Mouse (Mus musculus) 3134 (cell line): ENCODE measurements at regions not wholly inside any gene's neighbourhood (a gene's known extent, or its start where the extent isn't known, plus 50 kb on each side); places are given as distances from the start of the nearest gene placed in this dataset.

Source experiments
- DNase-seq: peaks from one replicate; pipeline ENCODE4 v3.0.0-alpha.2; 2011; ENCODE audit warnings: low spot score; ENCODE audit not compliant: insufficient read length; ENCODE audit errors: extremely low read depth

- DNase-seq, result no peak
These were observed 681.4 kb downstream of the Utrn start for GRCm38 (mm10) chr10:12187669-12188342.

GRCm38 (mm10) chr10:12190435-12190834 lies 678.7 kb downstream of the Utrn start:
- no peak for DNase-seq

- DNase-seq, result peak; percentile 4
These were observed 661.9 kb downstream of the Utrn start for GRCm38 (mm10) chr10:12207301-12207700.

GRCm38 (mm10) chr10:12210181-12210580 lies 659.0 kb downstream of the Utrn start:
- DNase-seq, result no peak

GRCm38 (mm10) chr10:12218879-12219278 lies 650.3 kb downstream of the Utrn start:
- DNase-seq, result no peak

- DNase-seq, result no peak
These were observed 635.0 kb downstream of the Utrn start for GRCm38 (mm10) chr10:12234141-12234540.

- peak; percentile 28 for DNase-seq
These were observed 620.3 kb downstream of the Utrn start for GRCm38 (mm10) chr10:12248853-12249252.

GRCm38 (mm10) chr10:12253274-12253673 lies 615.9 kb downstream of the Utrn start:
- no peak for DNase-seq

GRCm38 (mm10) chr10:12285679-12286078 lies 583.5 kb downstream of the Utrn start:
- DNase-seq, result no peak

- DNase-seq, result peak; percentile 70
These were observed 570.3 kb downstream of the Utrn start for GRCm38 (mm10) chr10:12298887-12299286.

GRCm38 (mm10) chr10:12302396-12302795 lies 566.8 kb downstream of the Utrn start:
- no peak for DNase-seq

- DNase-seq, result no peak
These were observed 548.9 kb downstream of the Utrn start for GRCm38 (mm10) chr10:12320311-12320710.
